Mouse (Mus musculus): Measurements from ENCODE around the gene Smn1. TPM values are rescaled to one million over a fixed set of nuclear protein-coding genes. Genes with fewer than 3 reads are reported as not detected.

Smn1 gene
- total RNA-seq, 2 experiments from 2014 or later: 13.4 to 14.6 TPM

Other genes starting within 250 kb of the Smn1 start
- gene Cartpt, start 223.8 kb upstream of the Smn1 start, total RNA-seq (2021): not detected
- gene Mccc2, start 109.2 kb upstream of the Smn1 start, total RNA-seq (2021): 10 to 100 TPM; 29.2 to 33.6 TPM
- 10 to 100 TPM; 14.3 to 15.3 TPM for gene Bdp1, start 20.8 kb upstream of the Smn1 start, total RNA-seq (2021)
- 1 to 10 TPM; 7.9 to 8.7 TPM for gene Serf1, start 16.8 kb upstream of the Smn1 start, total RNA-seq (2021)
- under 1 TPM; 0.14 TPM for gene Naip2, start 77.2 kb downstream of the Smn1 start, total RNA-seq (2021)
- gene Naip5, start 121.5 kb downstream of the Smn1 start, total RNA-seq (2021): under 1 TPM in 1 of 2 experiments, not detected in 1; 0.14 TPM
- gene Naip6, start 192.8 kb downstream of the Smn1 start, total RNA-seq (2021): under 1 TPM; 0.07 TPM